In the genomic region with DNA sequence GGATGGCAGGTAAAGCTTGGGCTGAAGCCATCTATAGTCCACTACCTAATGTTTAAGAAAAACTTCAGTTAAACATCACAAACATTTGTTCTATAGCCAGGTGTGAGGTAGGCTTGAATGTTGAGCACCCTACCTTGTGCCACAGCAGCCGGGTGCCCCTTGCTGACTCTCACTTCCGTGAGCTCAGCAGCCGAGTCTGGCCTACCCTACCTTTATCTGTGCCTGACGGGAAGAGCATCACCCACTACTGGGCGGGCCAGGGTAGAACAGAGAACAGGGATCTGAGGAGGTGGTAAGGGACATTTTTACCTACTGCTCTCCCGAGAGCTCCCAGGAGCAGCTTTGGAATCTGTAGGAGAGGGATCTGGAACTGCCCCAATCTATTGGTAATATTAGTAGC, we compare ENCODE assay signal across 30 mouse cellular contexts. TPM values are rescaled to one million over a fixed set of nuclear protein-coding genes. Genes with fewer than 3 reads are reported as not detected.
DNase-seq lines count a peak whose midpoint lies in the region; ATAC-seq and TF ChIP-seq lines count a peak whose summit lies in the region.
"Had no signal": no experiment of that assay in that cellular context is flagged by ENCODE, and none has a peak within 500 bp of the region (broad histone marks: within the 10 kb centered on the region; RNA-seq: fewer than 3 reads in every experiment).

No protein-coding gene starts in this region.

- WGBS in forebrain, postnatal 0 days = 85% methylated on average over 6 of the region's 6 CpGs
- WGBS in forebrain, embryonic 13.5 days = 86% methylated on average over 6 of the region's 6 CpGs
- WGBS in midbrain, embryonic 14.5 days = 93% methylated on average over 6 of the region's 6 CpGs
- WGBS in midbrain, embryonic 13.5 days = 89% methylated on average over 6 of the region's 6 CpGs
- WGBS in midbrain, embryonic 15.5 days = 88% methylated on average over 6 of the region's 6 CpGs

- H3K4me1 ChIP-seq in forebrain, postnatal 0 days (ENCODE audit: insufficient read depth) = peaks cover 19% of the 10 kb centered on the region
- H3K4me1 ChIP-seq in forebrain, embryonic 13.5 days = peaks cover 29% of the 10 kb centered on the region
- H3K4me1 ChIP-seq in midbrain, embryonic 14.5 days (ENCODE audit: control insufficient read depth, insufficient read depth, low read length) = peaks cover 28% of the 10 kb centered on the region
- peaks cover 41% of the 10 kb centered on the region for H3K4me1 ChIP-seq in midbrain, embryonic 13.5 days (replicated peaks)
- H3K4me1 ChIP-seq in midbrain, embryonic 15.5 days = peaks cover 42% of the 10 kb centered on the region

- DNase-seq in forebrain, postnatal 0 days = no peak
- no peak for DNase-seq in midbrain, embryonic 14.5 days
- no peak for DNase-seq in right cerebral cortex, postnatal 25 days
- DNase-seq in layer of hippocampus, adult 9-10 months (ENCODE audit: low spot score) = no peak
- DNase-seq: adrenal gland, adult 2 months; adrenal gland, postnatal 36 days; cerebellum, adult 18-20 months; cerebellum, postnatal 10 days; gastrocnemius, postnatal 14 days; heart, postnatal 14 days; kidney, adult 8-10 months; kidney, postnatal 4 days; liver; lung, embryonic 14.5 days; lung, postnatal 14 days; right cerebral cortex, postnatal 4 days; thymus, adult 18-20 months; thymus, postnatal 25 days had no signal

- H3K9me3 ChIP-seq in forebrain, postnatal 0 days (ENCODE audit: low read length) = no peaks in the 10 kb centered on the region
- H3K9me3 ChIP-seq in forebrain, embryonic 13.5 days (replicated peaks) = no peaks in the 10 kb centered on the region
- H3K9me3 ChIP-seq in midbrain, embryonic 14.5 days (ENCODE audit: control insufficient read depth, low read length) = no peaks in the 10 kb centered on the region
- H3K9me3 ChIP-seq in midbrain, embryonic 13.5 days = no peaks in the 10 kb centered on the region
- no peaks in the 10 kb centered on the region for H3K9me3 ChIP-seq in midbrain, embryonic 15.5 days
- H3K9me3 ChIP-seq: embryonic facial prominence, embryonic 15.5 days; forebrain, embryonic 12.5 days; midbrain, embryonic 12.5 days had no signal

- peaks cover 33% of the 10 kb centered on the region for H3K36me3 ChIP-seq in forebrain, postnatal 0 days (ENCODE audit: insufficient read depth)
- peaks cover 42% of the 10 kb centered on the region for H3K36me3 ChIP-seq in forebrain, embryonic 13.5 days (ENCODE audit: poor library complexity, severe bottlenecking)
- H3K36me3 ChIP-seq in midbrain, embryonic 14.5 days (ENCODE audit: control insufficient read depth, insufficient read depth, low read length) = peaks cover 43% of the 10 kb centered on the region
- peaks cover 43% of the 10 kb centered on the region for H3K36me3 ChIP-seq in midbrain, embryonic 13.5 days
- H3K36me3 ChIP-seq in midbrain, embryonic 15.5 days (replicated peaks) = peaks cover 21% of the 10 kb centered on the region

- no peaks in the 10 kb centered on the region for H3K27me3 ChIP-seq in forebrain, postnatal 0 days (ENCODE audit: insufficient read depth, low read length)
- no peaks in the 10 kb centered on the region for H3K27me3 ChIP-seq in forebrain, embryonic 13.5 days
- no peaks in the 10 kb centered on the region for H3K27me3 ChIP-seq in midbrain, embryonic 14.5 days (ENCODE audit: control insufficient read depth, insufficient read depth, low read length)
- no peaks in the 10 kb centered on the region for H3K27me3 ChIP-seq in midbrain, embryonic 13.5 days
- no peaks in the 10 kb centered on the region for H3K27me3 ChIP-seq in midbrain, embryonic 15.5 days (replicated peaks)
- H3K27me3 ChIP-seq: embryonic facial prominence, embryonic 15.5 days had no signal

- H3K27ac ChIP-seq in forebrain, postnatal 0 days (ENCODE audit: low read depth, low read length) = no peak overlapping the region
- no peak overlapping the region for H3K27ac ChIP-seq in forebrain, embryonic 13.5 days
- H3K27ac ChIP-seq in midbrain, embryonic 14.5 days (replicated peaks; ENCODE audit: low read depth, low read length) = no peak overlapping the region
- H3K27ac ChIP-seq in midbrain, embryonic 13.5 days = no peak overlapping the region
- no peak overlapping the region for H3K27ac ChIP-seq in midbrain, embryonic 15.5 days
- H3K27ac ChIP-seq: embryonic facial prominence, embryonic 15.5 days; forebrain, embryonic 12.5 days; kidney, postnatal 0 days; liver, embryonic 14.5 days; midbrain, embryonic 12.5 days; stomach, postnatal 0 days had no signal

- no peak overlapping the region for H3K4me3 ChIP-seq in forebrain, postnatal 0 days (ENCODE audit: low read depth, low read length)
- H3K4me3 ChIP-seq in forebrain, embryonic 13.5 days = no peak overlapping the region
- H3K4me3 ChIP-seq in midbrain, embryonic 14.5 days (replicated peaks; ENCODE audit: low read depth, low read length) = no peak overlapping the region
- H3K4me3 ChIP-seq in midbrain, embryonic 13.5 days (replicated peaks) = no peak overlapping the region
- H3K4me3 ChIP-seq in midbrain, embryonic 15.5 days = no peak overlapping the region
- H3K4me3 ChIP-seq: embryonic facial prominence, embryonic 15.5 days; forebrain, embryonic 12.5 days; midbrain, embryonic 12.5 days; myocyte had no signal

- no peak for ATAC-seq in forebrain, postnatal 0 days
- no peak for ATAC-seq in forebrain, embryonic 13.5 days
- no peak for ATAC-seq in midbrain, embryonic 14.5 days (ENCODE audit: low FRiP score, low TSS enrichment)
- ATAC-seq in midbrain, embryonic 13.5 days = no peak
- no peak for ATAC-seq in midbrain, embryonic 15.5 days (replicated peaks)
- ATAC-seq: intestine, embryonic 16.5 days had no signal

- H3K9ac ChIP-seq in forebrain, postnatal 0 days = peak overlapping the region; percentile 14; the same call in 1 of the 2 replicates
- no peak overlapping the region for H3K9ac ChIP-seq in forebrain, embryonic 13.5 days
- H3K9ac ChIP-seq in midbrain, embryonic 14.5 days (replicated peaks; ENCODE audit: low read length) = no peak overlapping the region; the same call in 1 of the 2 replicates
- no peak overlapping the region for H3K9ac ChIP-seq in midbrain, embryonic 13.5 days (replicated peaks)
- peak overlapping the region; percentile 4; the same call in 1 of the 2 replicates for H3K9ac ChIP-seq in midbrain, embryonic 15.5 days
- H3K9ac ChIP-seq: embryonic facial prominence, embryonic 15.5 days; forebrain, embryonic 12.5 days; liver, embryonic 14.5 days; lung, embryonic 14.5 days; midbrain, embryonic 12.5 days had no signal

- H3K4me2 ChIP-seq in forebrain, postnatal 0 days (ENCODE audit: low read depth) = no peak overlapping the region
- no peak overlapping the region for H3K4me2 ChIP-seq in forebrain, embryonic 13.5 days
- H3K4me2 ChIP-seq in midbrain, embryonic 14.5 days (ENCODE audit: low read length) = peak overlapping the region; percentile 72
- H3K4me2 ChIP-seq in midbrain, embryonic 13.5 days (replicated peaks) = no peak overlapping the region
- no peak overlapping the region for H3K4me2 ChIP-seq in midbrain, embryonic 15.5 days
- H3K4me2 ChIP-seq: embryonic facial prominence, embryonic 15.5 days; forebrain, embryonic 12.5 days; lung, embryonic 14.5 days; midbrain, embryonic 12.5 days had no signal

- TF ChIP-seq CTCF in forebrain, postnatal 0 days (IDR thresholded peaks at IDR 0.05; ENCODE audit: low read depth) = no peak

RNA-seq across cellular contexts. Expression of a gene that starts 3.0 kb away (rescaled TPM):
- 8.4 and 15.6 TPM in 2 replicates for total RNA-seq in forebrain, postnatal 0 days (2014; rRNA removed)
- 6.3 and 11.3 TPM in 2 replicates for polyA plus RNA-seq in forebrain, postnatal 0 days (2015; fragmentation: Nextera tagmentation; extraction: Ambion mirVana)
- 7.3 and 8.1 TPM in 2 replicates for polyA plus RNA-seq in forebrain, embryonic 13.5 days (2015; fragmentation: Nextera tagmentation; extraction: Ambion mirVana)
- 21.2 and 23.6 TPM in 2 replicates for polyA plus RNA-seq in midbrain, embryonic 14.5 days (2014; fragmentation: Nextera tagmentation; extraction: Ambion mirVana)
- 16.5 and 17.0 TPM in 2 replicates for polyA plus RNA-seq in midbrain, embryonic 13.5 days (2015; fragmentation: Nextera tagmentation; extraction: Ambion mirVana)
- polyA plus RNA-seq in midbrain, embryonic 15.5 days (2015; fragmentation: Nextera tagmentation; extraction: Ambion mirVana) = 23.0 and 23.1 TPM in 2 replicates
- total RNA-seq: common myeloid progenitor, adult 5-6 weeks had no signal

RNA-seq across cellular contexts. Expression of a gene that starts 16.2 kb away (rescaled TPM):
- 859 and 1,363 TPM in 2 replicates for total RNA-seq in forebrain, postnatal 0 days (2014; rRNA removed)
- polyA plus RNA-seq in forebrain, postnatal 0 days (2015; fragmentation: Nextera tagmentation; extraction: Ambion mirVana) = 436 and 640 TPM in 2 replicates
- 531 and 638 TPM in 2 replicates for polyA plus RNA-seq in forebrain, embryonic 13.5 days (2015; fragmentation: Nextera tagmentation; extraction: Ambion mirVana)
- 529 and 586 TPM in 2 replicates for polyA plus RNA-seq in midbrain, embryonic 14.5 days (2014; fragmentation: Nextera tagmentation; extraction: Ambion mirVana)
- 461 and 477 TPM in 2 replicates for polyA plus RNA-seq in midbrain, embryonic 13.5 days (2015; fragmentation: Nextera tagmentation; extraction: Ambion mirVana)
- polyA plus RNA-seq in midbrain, embryonic 15.5 days (2015; fragmentation: Nextera tagmentation; extraction: Ambion mirVana) = 322 and 332 TPM in 2 replicates

RNA-seq across cellular contexts. Expression of a gene that starts 31.1 kb away (rescaled TPM):
- total RNA-seq in forebrain, postnatal 0 days (2014; rRNA removed) = 10.6 and 12.6 TPM in 2 replicates
- 8.4 and 10.1 TPM in 2 replicates for polyA plus RNA-seq in forebrain, postnatal 0 days (2015; fragmentation: Nextera tagmentation; extraction: Ambion mirVana)
- polyA plus RNA-seq in forebrain, embryonic 13.5 days (2015; fragmentation: Nextera tagmentation; extraction: Ambion mirVana) = 9.3 and 10.8 TPM in 2 replicates
- 10.3 and 10.4 TPM in 2 replicates for polyA plus RNA-seq in midbrain, embryonic 14.5 days (2014; fragmentation: Nextera tagmentation; extraction: Ambion mirVana)
- 13.0 and 13.7 TPM in 2 replicates for polyA plus RNA-seq in midbrain, embryonic 13.5 days (2015; fragmentation: Nextera tagmentation; extraction: Ambion mirVana)
- polyA plus RNA-seq in midbrain, embryonic 15.5 days (2015; fragmentation: Nextera tagmentation; extraction: Ambion mirVana) = 14.3 and 16.7 TPM in 2 replicates

RNA-seq across cellular contexts. Expression of a gene that starts 53.3 kb away (rescaled TPM):
- total RNA-seq in forebrain, postnatal 0 days (2014; rRNA removed) = 1.3 and 1.4 TPM in 2 replicates
- polyA plus RNA-seq in forebrain, postnatal 0 days (2015; fragmentation: Nextera tagmentation; extraction: Ambion mirVana) = 0.41 and 0.68 TPM in 2 replicates
- polyA plus RNA-seq in forebrain, embryonic 13.5 days (2015; fragmentation: Nextera tagmentation; extraction: Ambion mirVana) = 0.12 and 0.28 TPM in 2 replicates
- 0.26 and 0.47 TPM in 2 replicates for polyA plus RNA-seq in midbrain, embryonic 14.5 days (2014; fragmentation: Nextera tagmentation; extraction: Ambion mirVana)
- 0.13 and 0.19 TPM in 2 replicates for polyA plus RNA-seq in midbrain, embryonic 13.5 days (2015; fragmentation: Nextera tagmentation; extraction: Ambion mirVana)
- 0.42 and 0.56 TPM in 2 replicates for polyA plus RNA-seq in midbrain, embryonic 15.5 days (2015; fragmentation: Nextera tagmentation; extraction: Ambion mirVana)

RNA-seq across cellular contexts. Expression of a gene that starts 53.3 kb away (rescaled TPM):
- 133 TPM in 2 replicates for total RNA-seq in forebrain, postnatal 0 days (2014; rRNA removed)
- polyA plus RNA-seq in forebrain, postnatal 0 days (2015; fragmentation: Nextera tagmentation; extraction: Ambion mirVana) = 104 and 118 TPM in 2 replicates
- polyA plus RNA-seq in forebrain, embryonic 13.5 days (2015; fragmentation: Nextera tagmentation; extraction: Ambion mirVana) = 88.3 and 93.1 TPM in 2 replicates
- 80.4 and 100 TPM in 2 replicates for polyA plus RNA-seq in midbrain, embryonic 14.5 days (2014; fragmentation: Nextera tagmentation; extraction: Ambion mirVana)
- polyA plus RNA-seq in midbrain, embryonic 13.5 days (2015; fragmentation: Nextera tagmentation; extraction: Ambion mirVana) = 106 and 107 TPM in 2 replicates
- 122 and 123 TPM in 2 replicates for polyA plus RNA-seq in midbrain, embryonic 15.5 days (2015; fragmentation: Nextera tagmentation; extraction: Ambion mirVana)

Comparison
In these comparisons a context has a peak if more than half of its experiments do, and no peak if none do; other contexts are left out.
1. H3K9ac ChIP-seq: peak in forebrain, postnatal 0 days (single experiment) and midbrain, embryonic 15.5 days (single experiment); none in forebrain, embryonic 13.5 days (single experiment), midbrain, embryonic 14.5 days (single experiment) and midbrain, embryonic 13.5 days (single experiment).